Mouse (Mus musculus): ENCODE results near the gene Bag3. TPM values are rescaled to one million over a fixed set of nuclear protein-coding genes. Genes with fewer than 3 reads are reported as not detected.

The Bag3 gene
- polyA plus RNA-seq, 1 experiment from 2014 or later: 3.3 TPM

- Histone ChIP-seq H3K4me1 (replicated peaks) (peaks cover 7% of the 10 kb centered on the region; the same call in 1 of the 2 replicates), H3K27ac (no peak overlapping the region), H3K27me3 (no peaks in the 10 kb centered on the region), H3K4me3 (no peak overlapping the region), H3K9ac (no peak overlapping the region), H3K4me2 (no peak overlapping the region), H3K9me3 (no peaks in the 10 kb centered on the region), H3K36me3 (no peaks in the 10 kb centered on the region)
- 88% methylated on average over 5 of the region's 5 CpGs for WGBS
- ATAC-seq (ENCODE audit: low FRiP score): no peak
Measured at GRCm38 (mm10) chr7:128575211-128575610, 51.8 kb downstream of the Bag3 start.

GRCm38 (mm10) chr7:128575794-128576193 lies 52.4 kb downstream of the Bag3 start:
- 69% methylated on average over 2 of the region's 2 CpGs for WGBS
- Histone ChIP-seq H3K9me3 (no peaks in the 10 kb centered on the region), H3K4me2 (no peak overlapping the region), H3K4me3 (no peak overlapping the region), H3K4me1 (replicated peaks) (peaks cover 7% of the 10 kb centered on the region; the same call in 1 of the 2 replicates), H3K27me3 (no peaks in the 10 kb centered on the region), H3K36me3 (no peaks in the 10 kb centered on the region), H3K9ac (no peak overlapping the region), H3K27ac (no peak overlapping the region)
- ATAC-seq (ENCODE audit: low FRiP score): no peak

DNA sequence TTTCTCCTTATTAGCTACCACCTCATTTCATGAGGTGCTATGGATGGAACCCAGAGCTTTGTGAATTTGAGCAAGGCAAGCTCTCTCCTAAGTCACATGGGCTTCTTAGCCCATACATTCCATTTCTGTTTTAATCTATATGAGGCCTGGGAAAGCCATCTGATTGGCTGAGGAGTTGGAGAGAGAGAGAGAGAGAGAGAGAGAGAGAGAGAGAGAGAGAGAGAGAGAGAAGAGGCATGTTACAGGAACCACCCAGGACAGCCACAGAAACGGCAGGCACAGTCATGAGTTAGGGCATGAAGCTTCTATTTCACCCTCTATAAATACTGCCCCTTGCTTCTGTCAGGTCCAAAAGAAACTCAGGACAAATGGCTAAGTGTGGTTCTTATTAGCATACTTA lies 54.2 kb downstream of the Bag3 start:
- peaks cover 18% of the 10 kb centered on the region for H3K4me1 ChIP-seq (replicated peaks)
- H3K9me3 ChIP-seq: no peaks in the 10 kb centered on the region
- no peak overlapping the region for H3K9ac ChIP-seq
- no peak overlapping the region for H3K4me2 ChIP-seq
- H3K4me3 ChIP-seq: no peak overlapping the region
- no peak overlapping the region for H3K27ac ChIP-seq
- 93% methylated on average over 1 of the region's 1 CpGs for WGBS
- no peaks in the 10 kb centered on the region for H3K27me3 ChIP-seq
- no peak for ATAC-seq (ENCODE audit: low FRiP score)
- no peaks in the 10 kb centered on the region for H3K36me3 ChIP-seq

DNA sequence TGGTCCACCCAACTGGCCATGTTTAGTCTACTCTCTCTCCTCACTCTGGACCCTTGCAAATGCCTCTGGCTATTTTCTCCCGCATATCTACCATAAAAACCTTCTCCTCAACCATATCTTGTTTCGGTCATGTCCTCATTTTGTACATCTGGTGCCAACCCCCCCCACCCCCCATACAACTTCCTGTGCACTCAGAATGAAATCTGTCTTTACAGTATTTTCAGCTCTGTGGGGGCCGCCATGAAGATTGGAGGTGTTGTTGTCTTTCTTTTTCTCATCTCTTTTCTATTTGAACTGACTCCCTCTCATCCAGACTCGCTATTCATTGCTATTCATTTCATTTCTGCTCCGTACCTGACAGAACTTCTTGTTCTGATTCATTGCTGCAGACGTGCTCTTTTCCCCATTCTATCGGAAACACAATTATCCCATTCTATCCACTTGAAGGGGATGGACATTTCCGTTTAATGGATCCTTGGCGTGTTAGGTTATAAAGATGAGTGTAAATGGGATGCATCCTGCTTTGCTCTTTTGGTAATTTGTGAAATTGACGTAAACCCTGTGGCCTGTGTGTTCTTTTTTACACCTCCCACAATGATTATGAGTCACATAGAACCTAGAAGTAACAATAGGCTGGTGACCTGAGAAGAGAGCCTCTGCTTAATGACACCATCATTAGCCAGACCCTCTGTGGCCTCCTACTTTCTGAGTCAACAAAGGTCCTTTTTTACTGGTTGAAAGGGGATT lies 55.0 kb downstream of the Bag3 start:
- Histone ChIP-seq H3K9me3 (no peaks in the 10 kb centered on the region), H3K27me3 (no peaks in the 10 kb centered on the region), H3K4me2 (no peak overlapping the region), H3K36me3 (no peaks in the 10 kb centered on the region), H3K4me3 (no peak overlapping the region), H3K9ac (no peak overlapping the region), H3K27ac (no peak overlapping the region), H3K4me1 (replicated peaks) (peaks cover 18% of the 10 kb centered on the region)
- WGBS: 47% methylated on average over 10 of the region's 10 CpGs
- no peak for ATAC-seq (ENCODE audit: low FRiP score)

DNA sequence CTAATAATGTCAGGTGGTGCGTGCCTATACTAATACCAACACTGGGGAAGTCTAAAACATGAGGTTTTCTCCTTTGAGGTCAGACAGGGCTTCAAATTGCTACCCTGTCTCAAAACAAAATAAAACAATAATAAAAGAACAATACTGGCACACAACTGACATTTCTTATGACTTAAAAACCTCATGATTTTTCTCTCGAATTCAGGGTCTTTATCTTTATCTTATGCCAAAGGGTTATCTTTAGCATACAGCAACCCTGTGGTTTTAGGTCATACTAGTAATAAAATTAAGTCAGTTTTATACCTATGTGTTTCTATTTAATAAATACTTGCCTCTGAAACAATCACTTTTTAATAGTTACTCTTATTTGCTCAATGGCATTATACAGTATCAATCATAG lies 56.0 kb downstream of the Bag3 start:
- Histone ChIP-seq H3K9me3 (no peaks in the 10 kb centered on the region), H3K36me3 (no peaks in the 10 kb centered on the region), H3K27ac (no peak overlapping the region), H3K27me3 (no peaks in the 10 kb centered on the region), H3K4me2 (no peak overlapping the region), H3K4me3 (no peak overlapping the region), H3K9ac (no peak overlapping the region), H3K4me1 (replicated peaks) (peaks cover 10% of the 10 kb centered on the region)
- 83% methylated on average over 2 of the region's 2 CpGs for WGBS
- no peak for ATAC-seq (ENCODE audit: low FRiP score)

GRCm38 (mm10) chr7:128580318-128580717 lies 56.9 kb downstream of the Bag3 start:
- H3K4me2 ChIP-seq: no peak overlapping the region
- H3K4me3 ChIP-seq: no peak overlapping the region
- H3K9me3 ChIP-seq: no peaks in the 10 kb centered on the region
- H3K36me3 ChIP-seq: no peaks in the 10 kb centered on the region
- no peak for ATAC-seq (ENCODE audit: low FRiP score)
- 95% methylated on average over 6 of the region's 6 CpGs for WGBS
- peaks cover 10% of the 10 kb centered on the region for H3K4me1 ChIP-seq (replicated peaks)
- H3K27ac ChIP-seq: no peak overlapping the region
- H3K9ac ChIP-seq: no peak overlapping the region
- no peaks in the 10 kb centered on the region for H3K27me3 ChIP-seq

DNA sequence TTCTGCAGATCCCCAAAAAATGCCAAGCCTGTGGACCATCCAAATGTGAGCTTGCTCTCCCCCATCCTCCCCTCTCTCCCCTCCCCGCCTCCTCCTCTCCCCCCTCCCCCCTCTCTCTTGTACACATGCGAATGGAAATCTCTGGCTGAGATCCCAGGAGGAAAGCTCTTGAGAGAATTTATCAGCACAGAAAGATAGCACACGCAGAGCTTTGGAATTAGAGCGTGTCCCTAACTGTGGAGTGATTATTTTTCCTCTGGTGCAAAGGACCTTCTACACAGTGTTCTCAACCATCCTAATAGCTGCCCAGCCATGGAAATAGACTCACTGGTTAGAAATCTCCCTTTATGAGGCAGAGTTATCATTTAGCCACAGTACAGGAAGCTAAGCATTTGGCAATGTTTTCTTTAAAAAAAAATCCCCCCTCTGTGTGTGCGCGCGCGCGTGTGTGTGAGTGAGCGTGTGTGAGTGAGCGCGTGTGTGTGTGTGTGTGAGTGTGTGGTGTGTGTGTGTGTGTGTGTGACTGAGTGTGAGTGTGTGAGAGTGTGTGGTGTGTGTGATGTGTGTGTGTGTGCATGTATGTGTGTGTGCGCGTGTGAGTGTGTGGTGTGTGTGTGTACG lies 58.6 kb downstream of the Bag3 start:
- H3K9me3 ChIP-seq: no peaks in the 10 kb centered on the region
- H3K4me1 ChIP-seq (replicated peaks): peaks cover 10% of the 10 kb centered on the region
- H3K4me3 ChIP-seq: no peak overlapping the region
- no peak overlapping the region for H3K9ac ChIP-seq
- peak overlapping the region; percentile 23; the same call in 1 of the 2 replicates for H3K27ac ChIP-seq
- ATAC-seq (ENCODE audit: low FRiP score): no peak
- WGBS: 84% methylated on average over 13 of the region's 15 CpGs
- H3K36me3 ChIP-seq: no peaks in the 10 kb centered on the region
- no peaks in the 10 kb centered on the region for H3K27me3 ChIP-seq
- H3K4me2 ChIP-seq: no peak overlapping the region

GRCm38 (mm10) chr7:128583213-128583948 lies 60.0 kb downstream of the Bag3 start:
- H3K4me3 ChIP-seq: no peak overlapping the region
- no peak overlapping the region for H3K4me2 ChIP-seq
- H3K27me3 ChIP-seq: no peaks in the 10 kb centered on the region
- ATAC-seq (ENCODE audit: low FRiP score): no peak
- no peaks in the 10 kb centered on the region for H3K36me3 ChIP-seq
- no peaks in the 10 kb centered on the region for H3K9me3 ChIP-seq
- H3K4me1 ChIP-seq (replicated peaks): peaks cover 10% of the 10 kb centered on the region
- no peak overlapping the region for H3K9ac ChIP-seq
- H3K27ac ChIP-seq: no peak overlapping the region
- 78% methylated on average over 6 of the region's 6 CpGs for WGBS

DNA sequence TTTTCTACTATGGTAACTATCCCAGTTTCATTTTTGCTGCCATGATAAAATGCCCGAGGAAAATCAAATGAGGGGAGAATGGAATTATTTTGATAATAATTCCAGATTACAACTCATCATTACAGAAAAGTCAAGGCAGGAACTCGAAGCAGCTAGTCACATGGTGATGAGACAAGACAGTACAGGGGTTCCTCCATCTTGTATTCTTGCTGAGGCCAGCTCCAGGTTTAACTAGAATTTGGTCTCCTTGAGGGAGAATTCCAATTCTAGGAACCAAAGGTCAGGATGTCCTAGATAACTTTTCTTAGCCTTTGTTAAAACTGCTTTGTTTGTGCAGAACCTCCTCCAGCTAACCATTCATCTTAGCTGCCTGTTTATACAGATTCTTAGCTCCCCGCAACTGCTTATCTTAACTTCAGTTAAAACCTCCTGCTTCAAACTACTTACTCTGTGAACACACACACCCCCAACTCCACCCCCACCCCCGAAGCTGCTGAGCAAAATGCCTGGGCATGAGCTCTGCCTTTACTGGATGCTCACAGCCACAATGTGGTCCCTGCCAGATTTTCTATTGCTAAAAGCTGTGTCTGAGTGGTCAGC lies 64.0 kb downstream of the Bag3 start:
- WGBS: 72% methylated on average over 4 of the region's 4 CpGs
- H3K27ac ChIP-seq: no peak overlapping the region
- no peaks in the 10 kb centered on the region for H3K27me3 ChIP-seq
- no peaks in the 10 kb centered on the region for H3K9me3 ChIP-seq
- peaks cover 23% of the 10 kb centered on the region for H3K4me1 ChIP-seq (replicated peaks)
- H3K36me3 ChIP-seq: no peaks in the 10 kb centered on the region
- no peak for ATAC-seq (ENCODE audit: low FRiP score)
- no peak overlapping the region for H3K9ac ChIP-seq
- no peak overlapping the region for H3K4me3 ChIP-seq
- no peak overlapping the region for H3K4me2 ChIP-seq

DNA sequence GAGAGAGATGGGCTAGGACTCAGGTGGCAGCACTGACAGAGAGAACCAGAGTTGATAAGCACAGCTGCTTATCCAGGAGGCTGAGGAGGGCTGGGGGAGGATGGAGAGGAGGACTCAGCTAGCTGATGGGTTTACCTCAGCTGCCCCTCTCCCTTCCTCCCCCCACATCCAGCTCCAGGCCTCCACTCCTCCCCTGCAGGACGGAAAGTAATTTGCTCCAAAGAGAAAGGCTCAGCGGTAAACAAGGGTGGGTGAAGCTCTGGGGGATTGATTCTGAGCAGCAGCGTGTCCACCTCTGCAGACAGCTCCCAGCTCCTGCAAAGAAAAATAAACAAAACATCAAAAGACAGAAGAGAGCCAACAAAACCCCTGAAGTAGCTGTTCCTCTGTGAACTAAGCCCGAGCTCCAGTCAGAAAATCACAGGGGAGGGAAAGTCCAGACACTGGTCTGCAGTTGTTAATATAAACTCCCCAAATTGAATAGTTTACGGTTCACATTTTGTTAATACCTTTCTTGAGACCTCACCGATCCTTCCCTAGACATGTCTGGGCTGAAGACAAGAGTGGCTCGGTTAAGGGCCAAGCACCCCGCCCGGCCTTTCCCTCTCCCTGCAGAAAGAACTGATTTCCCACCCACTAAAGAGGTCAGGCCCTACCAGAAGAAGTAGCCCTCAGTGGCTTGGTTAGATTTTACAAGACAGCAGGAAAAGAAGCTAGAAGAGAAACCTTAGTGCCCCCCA lies 68.1 kb downstream of the Bag3 start:
- Histone ChIP-seq H3K27ac (peak overlapping the region; percentile 88), H3K4me3 (no peak overlapping the region), H3K9me3 (0 out of 2 replicates have a peak, but pooled peaks cover under 1% of the 10 kb centered on the region), H3K4me1 (replicated peaks) (peaks cover 37% of the 10 kb centered on the region), H3K27me3 (no peaks in the 10 kb centered on the region), H3K36me3 (no peaks in the 10 kb centered on the region), H3K4me2 (peak overlapping the region; percentile 47; the same call in 1 of the 2 replicates), H3K9ac (0 out of 2 replicates have a peak overlapping the region, but pooled peaks have one; percentile 19)
- 7% methylated on average over 9 of the region's 9 CpGs for WGBS
- ATAC-seq (ENCODE audit: low FRiP score): peak; percentile 79

GRCm38 (mm10) chr7:128592118-128592935 lies 68.9 kb downstream of the Bag3 start:
- Histone ChIP-seq H3K27me3 (no peaks in the 10 kb centered on the region), H3K9me3 (0 out of 2 replicates have a peak, but pooled peaks cover 3% of the 10 kb centered on the region), H3K9ac (peak overlapping the region; percentile 49; the same call in 1 of the 2 replicates), H3K4me3 (peak overlapping the region; percentile 22; the same call in 1 of the 2 replicates), H3K4me2 (peak overlapping the region; percentile 47), H3K4me1 (replicated peaks) (peaks cover 37% of the 10 kb centered on the region), H3K27ac (peak overlapping the region; percentile 88), H3K36me3 (no peaks in the 10 kb centered on the region)
- ATAC-seq (ENCODE audit: low FRiP score): peak; percentile 81
- WGBS: 3% methylated on average over 21 of the region's 21 CpGs
